Mouse (Mus musculus) midbrain, embryonic 12.5 days (tissue): ENCODE measurements at regions not wholly inside any gene's neighbourhood (a gene's known extent, or its start where the extent isn't known, plus 50 kb on each side); places are given as distances from the start of the nearest gene placed in this dataset.

Experiments
- ATAC-seq: fragments of 200-750 bp; cut with Nextera tagmentation; 2 replicates; pipeline ENCODE4 v1.8.0; 2017; ENCODE audit warnings: low read depth, moderate TSS enrichment, moderate library complexity; ENCODE audit not compliant: low FRiP score
- H3K27ac ChIP-seq: fragments of 300-500 bp; sonication (generic); replicated peaks from 2 replicates; pipeline ENCODE4 v1.5.1; 2016; ENCODE audit warnings: mild to moderate bottlenecking
- H3K27me3 ChIP-seq: fragments of 300-500 bp; sonication (generic); 2 replicates; pipeline ENCODE4 v1.6.1; 2016; ENCODE audit warnings: mild to moderate bottlenecking
- H3K36me3 ChIP-seq: fragments of 300-500 bp; sonication (generic); 2 replicates; pipeline ENCODE4 v1.6.1; 2016
- H3K4me1 ChIP-seq: fragments of 300-500 bp; sonication (generic); 2 replicates; pipeline ENCODE4 v1.6.1; 2016
- H3K4me2 ChIP-seq: fragments of 300-500 bp; sonication (generic); replicated peaks from 2 replicates; pipeline ENCODE4 v1.6.1; 2016; ENCODE audit warnings: mild to moderate bottlenecking, moderate library complexity
- H3K4me3 ChIP-seq: fragments of 300-500 bp; sonication (generic); 2 replicates; pipeline ENCODE4 v1.5.1; 2016; ENCODE audit warnings: mild to moderate bottlenecking
- H3K9ac ChIP-seq: fragments of 300-500 bp; sonication (generic); replicated peaks from 2 replicates; pipeline ENCODE4 v1.6.1; 2016; ENCODE audit warnings: mild to moderate bottlenecking, moderate library complexity
- H3K9me3 ChIP-seq: fragments of 300-500 bp; sonication (generic); 2 replicates; pipeline ENCODE4 v1.6.1; 2016; ENCODE audit warnings: mild to moderate bottlenecking
- WGBS: fragments of 180-500 bp; shearing (Covaris S2); methylation state at CpG from one replicate; pipeline ENCODE4 v1.1.7; 2016; 5-methylcytosine and 5-hydroxymethylcytosine counted together

DNA sequence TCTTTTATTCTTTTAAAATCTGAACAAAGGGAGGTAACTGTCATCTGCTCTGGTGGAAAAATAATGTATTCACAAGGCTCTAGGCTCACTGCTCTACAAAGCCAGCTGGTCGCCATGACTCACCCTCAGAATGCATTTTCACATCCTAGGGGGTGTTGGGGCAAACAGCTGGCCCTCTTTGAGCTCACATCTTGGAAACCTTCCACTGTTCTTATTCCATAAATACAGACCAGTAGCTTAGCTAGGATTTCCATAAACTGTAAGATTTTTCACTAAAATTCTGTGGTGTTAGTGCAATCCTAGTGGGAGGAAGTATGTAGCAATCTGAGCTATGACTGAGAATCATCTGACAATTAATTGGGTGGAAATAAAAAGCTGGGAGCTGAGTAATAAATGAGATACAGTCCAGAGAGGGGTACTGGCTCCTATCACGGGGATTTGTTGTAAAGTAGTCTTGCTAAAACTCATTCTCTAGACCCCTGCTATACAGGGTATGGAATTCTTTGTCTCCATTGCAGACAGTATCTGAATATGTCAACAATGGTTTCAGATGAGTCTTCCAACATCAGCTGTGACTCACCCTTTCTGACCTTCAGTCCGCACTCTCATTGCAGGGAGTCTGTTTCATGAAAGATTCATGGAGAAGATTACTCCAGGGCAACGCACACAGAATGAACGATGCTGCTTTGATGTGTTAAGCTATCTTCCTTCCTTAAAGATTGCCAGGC is 67.2 kb upstream of the Vav3 start:
- Histone ChIP-seq H3K4me3 (no peak overlapping the region), H3K36me3 (no peaks in the 10 kb centered on the region), H3K27ac (peak overlapping the region; percentile 75), H3K9ac (no peak overlapping the region), H3K27me3 (no peaks in the 10 kb centered on the region), H3K9me3 (no peaks in the 10 kb centered on the region), H3K4me2 (no peak overlapping the region), H3K4me1 (no peaks in the 10 kb centered on the region; the same call in 1 of the 2 replicates)
- ATAC-seq: peak; percentile 86
- 19% methylated on average over 5 of the region's 5 CpGs for WGBS

DNA sequence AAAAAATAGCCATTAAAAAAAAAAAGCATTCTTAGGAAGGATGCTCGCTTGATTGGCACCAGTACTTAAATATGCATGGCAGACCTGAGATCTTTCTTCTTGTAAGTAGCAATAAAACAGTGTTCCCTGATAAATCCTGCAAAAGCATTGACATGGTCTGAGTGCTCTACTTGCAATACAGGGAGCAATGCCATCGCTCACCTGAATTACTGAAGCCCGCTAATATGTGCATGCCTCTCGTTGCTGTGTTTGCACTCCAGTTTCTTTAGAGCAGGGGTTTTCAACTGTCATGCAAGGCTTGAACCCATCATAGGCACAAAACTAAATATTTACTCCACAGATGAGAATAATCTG is 66.7 kb upstream of the Vav3 start:
- H3K27ac ChIP-seq: peak overlapping the region; percentile 75

GRCm38 (mm10) chr3:109279086-109279485 is 61.4 kb upstream of the Vav3 start:
- Histone ChIP-seq H3K27ac (no peak overlapping the region), H3K36me3 (no peaks in the 10 kb centered on the region), H3K27me3 (no peaks in the 10 kb centered on the region), H3K9ac (no peak overlapping the region), H3K4me3 (no peak overlapping the region), H3K4me1 (no peaks in the 10 kb centered on the region; the same call in 1 of the 2 replicates), H3K9me3 (no peaks in the 10 kb centered on the region), H3K4me2 (no peak overlapping the region)
- no peak for ATAC-seq
- WGBS: 72% methylated on average over 1 of the region's 1 CpGs

More for the DNA sequence above, 66.7 kb upstream of the Vav3 start:
- H3K9ac ChIP-seq: no peak overlapping the region
- 61% methylated on average over 4 of the region's 4 CpGs for WGBS
- peak; percentile 48; the same call in 1 of the 2 replicates for ATAC-seq
- H3K27me3 ChIP-seq: no peaks in the 10 kb centered on the region
- H3K4me1 ChIP-seq: no peaks in the 10 kb centered on the region; the same call in 1 of the 2 replicates
- no peak overlapping the region for H3K4me2 ChIP-seq
- no peaks in the 10 kb centered on the region for H3K9me3 ChIP-seq
- no peaks in the 10 kb centered on the region for H3K36me3 ChIP-seq
- H3K4me3 ChIP-seq: no peak overlapping the region

GRCm38 (mm10) chr3:109286590-109286989 is 53.9 kb upstream of the Vav3 start:
- no peak overlapping the region for H3K4me3 ChIP-seq
- no peak overlapping the region for H3K9ac ChIP-seq
- no peaks in the 10 kb centered on the region for H3K4me1 ChIP-seq
- H3K36me3 ChIP-seq: no peaks in the 10 kb centered on the region
- H3K27ac ChIP-seq: no peak overlapping the region
- ATAC-seq: no peak
- H3K9me3 ChIP-seq: no peaks in the 10 kb centered on the region
- H3K27me3 ChIP-seq: no peaks in the 10 kb centered on the region
- H3K4me2 ChIP-seq: no peak overlapping the region
- WGBS: 86% methylated on average over 1 of the region's 1 CpGs
